Mouse (Mus musculus) layer of hippocampus, postnatal 10 days (tissue): Measurements from ENCODE around the gene Dhdds. TPM values are rescaled to one million over a fixed set of nuclear protein-coding genes. Genes with fewer than 3 reads are reported as not detected.

Experiments used
- DNase-seq, 2 experiments: peaks; one replicate each; pipeline ENCODE4 v3.0.0; 2021; ENCODE audit warnings: low spot score in 2 of 2
- total RNA-seq, 2 experiments: library from RNA; stranded (reverse); gene quantifications; 2 replicates each; pipeline ENCODE4 v1.2.3; 2021

Gene Dhdds
- total RNA-seq, 2 experiments from 2014 or later: 57.3 to 58.6 TPM

DNA sequence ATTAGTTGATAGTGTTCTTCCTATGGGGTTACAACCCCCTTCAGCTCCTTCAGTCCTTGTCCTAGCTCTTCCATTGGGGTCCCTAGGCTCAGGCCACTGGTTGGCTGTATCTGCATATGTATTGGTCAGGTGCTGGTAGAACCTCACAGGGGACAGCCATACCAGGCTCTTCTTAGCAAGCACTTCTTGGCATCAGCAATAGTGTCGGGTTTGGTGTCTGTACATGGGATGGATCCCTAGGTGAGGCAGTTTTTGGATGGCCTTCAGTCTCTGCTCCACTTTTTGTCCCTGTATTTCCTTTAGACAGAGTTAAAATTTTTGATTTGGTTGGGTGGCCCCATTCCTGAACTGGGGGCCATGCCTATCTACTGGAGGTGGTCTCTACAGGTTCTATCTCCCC, 41.8 kb downstream of the Dhdds start:
- no peak for DNase-seq

DNA sequence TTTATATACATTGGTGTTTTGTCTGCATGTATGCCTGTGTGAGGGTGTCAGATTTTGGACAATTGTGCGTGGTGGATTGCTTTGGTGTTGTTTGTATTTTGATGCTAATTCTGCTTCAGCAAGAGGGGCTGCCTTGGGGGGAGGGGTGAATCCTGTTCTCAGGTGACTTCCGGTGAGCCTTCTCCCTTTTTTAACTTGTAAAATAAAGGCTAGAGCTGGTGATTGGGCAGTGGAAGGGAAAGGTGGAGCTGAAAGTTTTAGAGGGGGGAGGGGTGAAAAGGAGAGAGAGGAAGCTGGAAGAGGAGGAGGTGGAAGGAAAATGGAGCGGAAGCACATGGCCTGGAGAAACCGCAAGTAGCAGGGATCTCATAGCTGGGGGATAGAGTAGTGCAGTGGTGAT, 44.4 kb downstream of the Dhdds start:
- no peak for DNase-seq

DNA sequence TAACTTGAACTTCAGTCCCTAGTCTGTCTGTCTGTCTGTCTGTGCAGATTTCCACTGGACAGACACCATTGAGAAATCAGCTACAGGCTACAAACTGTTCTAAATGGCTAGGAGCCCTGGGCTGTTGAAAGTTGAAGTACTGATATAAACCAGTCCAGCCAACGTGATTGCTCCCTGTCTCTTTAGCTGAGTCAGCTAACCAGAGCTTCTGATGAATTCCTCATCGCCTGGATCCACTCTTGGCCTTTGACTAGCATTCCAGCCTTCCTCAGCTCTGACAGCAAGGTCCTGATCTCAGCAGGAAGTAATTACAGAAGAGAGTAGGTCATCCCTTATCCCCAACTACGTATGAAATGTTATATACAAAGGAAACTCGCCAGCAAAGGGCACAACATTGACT, 54.0 kb downstream of the Dhdds start:
- DNase-seq: no peak

DNA sequence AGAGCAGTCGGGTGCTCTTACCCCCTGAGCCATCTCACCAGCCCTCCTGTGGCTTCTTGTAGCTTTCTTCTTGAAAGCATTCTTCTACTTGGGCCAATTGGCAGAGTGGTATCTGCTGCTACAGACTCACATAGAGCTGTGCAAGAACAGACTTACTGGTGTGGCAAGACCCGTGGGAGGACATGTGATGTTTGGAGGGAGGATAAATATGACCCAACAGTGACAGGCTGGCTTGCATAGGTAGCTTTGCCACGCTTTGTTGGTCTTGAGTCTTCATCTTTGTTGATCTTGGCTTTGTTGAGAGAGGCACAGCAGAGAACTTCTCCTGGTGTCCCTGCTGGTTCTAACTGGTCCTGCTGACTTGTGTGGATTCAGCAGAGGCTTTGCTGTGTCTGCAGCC, 56.9 kb downstream of the Dhdds start:
- DNase-seq: no peak

DNA sequence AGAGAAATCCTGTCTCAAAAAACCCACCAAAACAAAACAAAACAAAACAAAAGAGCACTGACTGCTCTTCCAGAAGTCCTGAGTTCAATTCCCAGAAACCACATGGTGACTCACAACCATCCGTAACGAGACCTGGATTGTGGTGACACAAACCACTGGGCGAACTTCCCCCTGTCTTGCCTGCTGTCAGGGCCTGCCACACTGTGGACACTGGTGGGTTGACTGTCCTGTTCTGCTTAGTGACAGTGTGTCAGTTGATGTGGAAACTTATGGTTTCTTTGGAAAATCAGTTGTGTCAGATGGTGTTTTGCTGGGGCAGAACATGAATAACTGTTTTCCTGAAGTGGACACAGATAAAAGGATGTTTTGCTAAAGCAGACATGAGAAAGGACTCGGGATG, 58.0 kb downstream of the Dhdds start:
- no peak for DNase-seq

DNA sequence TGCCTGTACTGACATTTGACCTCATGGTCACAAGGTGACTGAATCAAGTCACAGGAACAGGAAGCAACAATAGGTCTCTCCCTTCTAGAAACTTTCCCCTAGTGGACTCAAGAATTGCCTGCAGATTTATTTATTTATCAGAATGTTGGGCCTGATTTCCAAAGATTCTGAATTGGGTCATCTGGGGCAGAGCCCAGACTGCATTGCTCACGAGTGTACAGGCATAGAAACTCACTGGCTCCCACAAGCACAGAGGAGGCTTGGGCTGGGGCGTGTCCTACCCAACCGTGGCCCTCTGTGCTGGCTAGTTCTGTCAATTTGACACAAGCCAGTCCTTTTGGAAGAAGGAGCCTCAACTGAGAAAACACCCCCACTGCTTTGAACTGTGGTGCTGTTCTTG, 59.1 kb downstream of the Dhdds start:
- DNase-seq: no peak

DNA sequence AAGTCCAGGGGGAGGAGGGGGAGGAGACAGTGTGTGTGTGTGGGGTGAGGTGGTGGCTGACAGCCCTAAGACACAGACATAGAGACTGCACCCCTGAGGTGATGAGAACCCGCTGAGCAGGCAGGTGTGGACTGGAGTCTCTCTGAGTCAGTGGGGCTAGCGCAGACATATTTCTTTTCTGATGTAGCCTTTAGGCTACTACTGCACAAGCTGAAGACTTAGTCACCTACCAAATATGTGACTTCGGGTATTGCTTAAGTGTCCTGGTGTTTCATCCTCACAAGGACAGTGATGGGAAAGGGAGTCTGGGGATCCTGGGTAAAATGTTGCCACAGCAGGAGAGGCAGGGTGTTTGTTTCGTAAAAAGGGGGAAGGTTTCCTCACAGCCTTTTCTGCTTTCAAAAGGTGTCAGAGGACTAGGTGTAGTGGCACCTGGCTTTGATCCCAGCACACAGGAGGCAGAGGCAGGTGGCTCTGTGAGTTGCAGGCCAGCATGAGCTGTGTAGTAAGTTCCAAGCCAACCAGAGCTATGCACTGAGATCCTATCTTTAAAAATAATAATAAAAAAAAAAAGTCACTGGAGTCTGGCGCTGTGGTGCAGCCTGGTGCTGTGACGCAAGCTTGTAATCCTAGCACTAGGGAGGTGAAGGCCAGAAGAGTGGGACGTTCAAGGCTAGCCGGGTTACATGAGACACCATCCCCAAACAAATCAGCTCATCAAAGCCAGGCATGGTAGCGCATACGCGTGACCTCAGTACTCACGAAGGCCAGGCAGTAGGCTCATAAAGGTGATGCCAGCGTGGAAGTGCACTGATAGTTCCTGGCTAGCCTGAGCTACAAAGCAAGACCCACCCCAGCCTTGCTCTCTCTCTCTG, 60.1 kb downstream of the Dhdds start:
- no peak for DNase-seq

DNA sequence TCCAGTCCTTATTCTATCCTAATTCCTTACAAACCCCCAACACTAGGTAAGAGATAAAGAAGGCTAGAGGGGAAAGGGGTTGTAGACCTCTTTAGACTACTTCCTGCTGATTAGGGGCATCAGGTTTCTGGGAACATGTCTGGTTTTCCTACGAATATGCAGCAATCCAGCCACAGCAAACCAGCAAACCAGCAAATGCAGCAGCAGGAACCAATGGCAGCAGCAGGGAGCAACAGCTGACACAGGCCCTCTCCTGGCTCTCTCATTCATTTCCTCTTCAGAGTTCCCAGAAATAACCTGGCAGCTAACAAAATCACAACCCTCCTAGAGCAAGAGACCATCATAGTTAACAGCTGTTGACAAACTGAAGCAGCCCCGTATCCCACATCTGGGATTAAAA, 62.6 kb downstream of the Dhdds start:
- no peak for DNase-seq

DNA sequence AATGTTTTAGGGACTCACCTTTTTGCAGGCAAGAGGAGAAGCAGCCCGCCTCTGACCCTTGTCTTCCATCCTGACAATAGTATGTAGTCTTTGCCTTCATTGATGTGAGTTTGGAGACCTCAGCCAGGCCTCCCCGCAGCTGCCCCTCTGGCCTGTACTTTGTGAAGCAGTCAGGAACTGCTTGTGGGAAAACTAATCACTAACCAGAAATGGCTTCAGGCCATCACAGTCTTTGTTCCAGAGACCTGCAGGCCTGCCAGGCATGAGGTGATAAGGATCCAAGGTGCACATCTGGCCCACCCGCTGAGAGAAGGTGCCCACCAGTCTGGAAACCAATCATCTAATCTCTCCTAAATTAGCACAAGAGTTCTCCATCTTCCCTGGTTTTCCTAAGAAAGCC, 68.9 kb downstream of the Dhdds start:
- DNase-seq: no peak

DNA sequence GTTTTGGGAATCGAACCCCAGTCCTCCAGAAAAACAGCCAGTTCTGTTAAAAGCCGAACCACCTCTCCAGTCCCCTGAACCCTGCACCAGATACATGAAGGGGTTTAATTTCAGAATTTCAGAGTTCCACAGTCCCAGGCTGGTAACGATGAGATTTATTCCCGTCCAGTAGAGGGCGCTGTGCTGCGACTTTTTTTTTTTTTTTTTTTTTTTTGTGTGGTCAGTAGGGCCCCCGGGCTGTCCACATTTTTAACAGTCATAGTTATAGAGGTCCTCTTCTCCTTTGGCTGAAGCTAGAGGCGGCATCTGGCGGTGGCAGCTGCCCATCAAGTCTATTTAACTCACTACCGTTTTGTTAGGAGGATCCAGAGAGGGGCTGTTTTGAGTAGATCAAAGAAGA, 69.4 kb downstream of the Dhdds start:
- no peak for DNase-seq

DNA sequence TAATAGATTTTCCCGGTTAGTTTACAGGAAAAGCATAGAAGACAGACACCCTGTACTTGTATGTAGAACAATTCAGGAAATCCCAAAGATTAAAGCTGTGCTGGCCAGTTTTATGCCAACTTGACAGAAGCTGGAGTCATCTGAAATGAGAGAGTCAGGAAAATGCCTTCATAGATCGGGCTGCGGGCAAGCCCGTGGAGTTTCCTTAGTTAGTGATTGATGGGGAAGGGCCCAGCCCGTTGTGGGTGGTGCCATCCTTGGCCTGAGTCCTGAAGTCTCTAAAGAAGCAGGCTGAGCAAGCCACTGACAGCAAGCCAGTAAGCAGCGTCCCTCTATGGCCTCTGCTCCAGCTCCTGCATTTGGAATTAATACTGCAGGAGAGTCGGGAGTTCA, 71.4 kb downstream of the Dhdds start:
- DNase-seq: no peak

DNA sequence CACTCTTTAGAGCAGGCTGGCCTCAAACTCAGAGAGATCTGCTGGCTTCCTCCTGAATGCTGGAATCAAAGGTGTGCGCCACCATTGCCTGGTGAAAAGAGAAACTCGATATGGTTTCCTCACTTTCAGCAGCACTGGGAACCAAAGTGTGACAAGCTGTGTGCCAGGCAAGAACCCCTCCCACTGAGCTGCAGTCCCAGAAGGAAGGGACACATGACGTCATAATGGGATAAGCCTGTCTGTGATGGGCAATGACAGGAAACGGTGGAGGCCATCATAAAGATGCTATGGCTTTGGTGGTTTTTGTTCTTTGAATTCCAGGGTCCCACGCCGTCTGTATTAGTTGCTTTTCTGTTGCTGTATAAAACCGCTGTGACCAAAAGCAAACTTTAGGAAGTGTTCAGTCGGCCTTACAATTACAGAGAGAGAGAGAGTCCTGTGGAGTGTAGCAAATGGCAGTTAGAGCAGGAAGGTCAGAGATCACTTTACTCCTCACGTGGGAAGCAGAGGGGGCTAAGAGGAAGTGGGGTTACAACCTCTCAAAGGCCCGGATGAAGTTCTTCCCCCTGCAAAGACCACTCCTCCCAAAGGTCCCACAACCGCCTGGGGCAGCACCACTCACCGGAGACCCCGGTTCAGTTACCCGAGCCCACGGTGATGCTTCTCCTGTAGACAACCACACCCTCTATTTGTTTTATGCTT, 72.0 kb downstream of the Dhdds start:
- DNase-seq: no peak

DNA sequence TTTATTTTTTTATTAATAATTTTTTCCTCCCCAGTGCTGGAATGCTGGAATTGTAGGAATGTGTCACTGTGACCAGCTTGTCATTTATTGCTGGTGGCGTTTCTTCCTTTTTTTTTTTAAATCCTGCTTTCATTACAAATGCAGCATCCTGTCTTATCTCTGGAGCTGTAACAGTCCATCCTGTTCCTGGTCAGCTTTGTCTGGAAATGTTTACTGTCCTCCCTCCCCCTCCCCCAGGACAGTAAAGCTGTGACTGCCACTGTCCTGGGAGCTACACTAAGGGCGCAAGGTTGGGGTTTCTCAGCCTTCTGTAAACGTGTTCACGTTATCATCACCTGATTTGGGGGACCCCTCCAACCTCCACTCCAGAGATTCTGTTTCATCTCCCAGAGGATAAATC, 75.5 kb downstream of the Dhdds start:
- DNase-seq: no peak

DNA sequence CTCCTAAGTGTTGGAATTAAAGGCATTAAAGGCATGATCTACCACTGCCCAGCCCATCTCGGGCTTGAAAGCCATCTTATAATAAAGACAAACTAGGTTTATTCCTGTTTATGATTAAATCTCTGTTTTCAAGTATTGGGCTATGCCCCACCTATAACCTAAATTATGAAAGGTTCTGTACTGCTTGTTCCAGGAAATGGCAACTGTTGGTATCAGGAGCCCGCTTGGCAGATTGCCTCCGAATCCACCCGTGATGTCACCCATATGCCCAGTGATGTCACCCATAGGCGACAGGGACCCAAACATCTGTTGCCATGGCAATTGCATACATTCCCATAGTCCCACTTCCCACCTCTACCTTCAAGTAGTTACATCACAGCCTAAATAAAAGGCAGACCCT, 77.0 kb downstream of the Dhdds start:
- no peak for DNase-seq

Other genes with a start within 250 kb of the Dhdds start
- gene Arid1a, start 244.1 kb downstream of the Dhdds start, total RNA-seq: 10 to 100 TPM; 74.6 to 76.4 TPM
- gene Rps6ka1, start 113.1 kb downstream of the Dhdds start, total RNA-seq: 10 to 100 TPM; 18.2 TPM
- 100 to 1,000 TPM; 199 to 225 TPM for gene Hmgn2, start 32.3 kb downstream of the Dhdds start, total RNA-seq
- gene Lin28a, start 17.9 kb upstream of the Dhdds start, total RNA-seq: not detected
- gene Zfp683, start 52.9 kb upstream of the Dhdds start, total RNA-seq: not detected
- 1 to 10 TPM; 2.1 to 2.7 TPM for gene Crybg2, start 59.9 kb upstream of the Dhdds start, total RNA-seq
- gene Cd52, start 94.2 kb upstream of the Dhdds start, total RNA-seq: 1 to 10 TPM; 1.2 to 2.4 TPM
- 10 to 100 TPM; 19.5 to 23.2 TPM for gene Ubxn11, start 101.7 kb upstream of the Dhdds start, total RNA-seq
- gene Sh3bgrl3, start 127.9 kb upstream of the Dhdds start, total RNA-seq: 100 to 1,000 TPM; 292 to 301 TPM
- 10 to 100 TPM; 11.8 to 16.0 TPM for gene Cep85, start 186.2 kb upstream of the Dhdds start, total RNA-seq
- not detected for gene Gm7534, start 202.1 kb upstream of the Dhdds start, total RNA-seq
- gene Catsper4, start 226.5 kb upstream of the Dhdds start, total RNA-seq: under 1 TPM in 1 of 2 experiments, not detected in 1; 0.43 TPM
- gene Cnksr1, start 237.5 kb upstream of the Dhdds start, total RNA-seq: under 1 TPM in 1 of 2 experiments, not detected in 1; 0.16 TPM
- gene E130218I03Rik, start 242.7 kb upstream of the Dhdds start, total RNA-seq: not detected
- 10 to 100 TPM; 11.1 to 12.5 TPM for gene Zfp593, start 244.7 kb upstream of the Dhdds start, total RNA-seq
- not detected for gene Gm30191, start 246.0 kb upstream of the Dhdds start, total RNA-seq